Mouse (Mus musculus) lung, embryonic 15.5 days (tissue): ENCODE data around the gene Tmem135. TPM values are rescaled to one million over a fixed set of nuclear protein-coding genes. Genes with fewer than 3 reads are reported as not detected.

Experiments used
- ATAC-seq: fragments of 200-750 bp; cut with Nextera tagmentation; 2 replicates; pipeline ENCODE4 v1.8.0; 2017; ENCODE audit warnings: moderate number of reproducible peaks, borderline replicate concordance; ENCODE audit not compliant: low FRiP score, low TSS enrichment; ENCODE audit errors: extremely low read depth
- H3K27ac ChIP-seq: fragments of 300-500 bp; sonication (generic); 2 replicates; pipeline ENCODE4 v1.5.1; 2015; ENCODE audit warnings: moderate library complexity, mild to moderate bottlenecking, inconsistent platforms
- H3K27me3 ChIP-seq: fragments of 300-500 bp; sonication (generic); 2 replicates; pipeline ENCODE4 v1.6.1; 2015; ENCODE audit warnings: inconsistent platforms
- H3K36me3 ChIP-seq: fragments of 300-500 bp; sonication (generic); 2 replicates; pipeline ENCODE4 v1.6.1; 2015; ENCODE audit warnings: inconsistent platforms
- H3K4me1 ChIP-seq: fragments of 300-500 bp; sonication (generic); 2 replicates; pipeline ENCODE4 v1.6.1; 2015; ENCODE audit warnings: inconsistent platforms
- H3K4me2 ChIP-seq: fragments of 300-500 bp; sonication (generic); 2 replicates; pipeline ENCODE4 v1.6.1; 2015; ENCODE audit warnings: inconsistent platforms, mild to moderate bottlenecking, moderate library complexity
- H3K4me3 ChIP-seq: fragments of 300-500 bp; sonication (generic); 2 replicates; pipeline ENCODE4 v1.5.1; 2015; ENCODE audit warnings: mild to moderate bottlenecking, inconsistent platforms
- H3K9ac ChIP-seq: fragments of 300-500 bp; sonication (generic); 2 replicates; pipeline ENCODE4 v1.6.1; 2015; ENCODE audit warnings: inconsistent platforms
- H3K9me3 ChIP-seq: fragments of 300-500 bp; sonication (generic); 2 replicates; pipeline ENCODE4 v1.6.1; 2016; ENCODE audit warnings: inconsistent platforms
- WGBS: fragments of 180-500 bp; shearing (Covaris S2); methylation state at CpG from one replicate; pipeline ENCODE4 v1.1.7; 2015; 5-methylcytosine and 5-hydroxymethylcytosine counted together
- polyA plus RNA-seq: library from polyadenylated mRNA; unstranded; fragments of >200 nt; fragmentation: Nextera tagmentation; extraction: Ambion mirVana; gene quantifications from 2 replicates; pipeline ENCODE4 v1.2.1, GENCODE M21; 2015

The Tmem135 gene
- polyA plus RNA-seq, 1 experiment from 2014 or later = 23.2 TPM

DNA sequence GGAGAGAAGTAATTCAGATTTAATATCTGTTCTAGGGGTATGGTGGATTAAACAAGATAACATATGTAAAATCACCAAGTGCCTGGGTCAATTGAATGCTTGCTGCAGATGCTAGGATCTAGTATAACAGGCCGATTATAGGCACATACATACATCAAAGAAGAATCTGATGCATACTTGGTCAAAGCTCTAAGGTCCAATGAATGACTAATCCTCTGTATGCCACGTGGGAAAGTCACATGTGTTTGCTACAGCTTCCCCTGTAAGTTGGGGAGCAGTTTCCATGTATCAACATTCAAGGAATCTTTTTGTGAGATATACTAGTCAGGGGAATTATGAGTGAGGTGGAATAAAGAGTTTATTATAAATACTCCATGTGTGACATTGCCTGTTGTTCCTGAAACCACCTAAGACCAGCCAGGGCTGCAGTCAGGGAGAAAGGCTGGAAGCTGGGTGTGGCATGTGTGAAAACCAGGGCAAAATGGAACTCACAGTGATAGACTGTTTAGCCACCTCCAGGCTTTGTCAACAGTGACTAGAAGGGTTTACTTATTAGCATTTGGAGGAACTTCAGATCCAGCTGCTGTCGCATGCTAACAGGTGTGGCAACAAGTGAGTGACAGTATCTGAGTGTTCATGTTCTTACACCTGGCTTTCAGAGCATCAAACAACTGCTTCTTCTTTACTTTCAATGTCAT lies 6.0 kb downstream of the Tmem135 start:
- WGBS = 69% methylated on average over 3 of the region's 3 CpGs
- no peaks in the 10 kb centered on the region for H3K36me3 ChIP-seq
- no peak overlapping the region for H3K27ac ChIP-seq
- H3K27me3 ChIP-seq = peaks cover 6% of the 10 kb centered on the region; the same call in 1 of the 2 replicates
- peaks cover 1% of the 10 kb centered on the region; the same call in 1 of the 2 replicates for H3K4me1 ChIP-seq
- no peak for ATAC-seq
- H3K4me2 ChIP-seq = no peak overlapping the region
- no peak overlapping the region for H3K9ac ChIP-seq
- no peak overlapping the region for H3K4me3 ChIP-seq
- no peaks in the 10 kb centered on the region for H3K9me3 ChIP-seq

DNA sequence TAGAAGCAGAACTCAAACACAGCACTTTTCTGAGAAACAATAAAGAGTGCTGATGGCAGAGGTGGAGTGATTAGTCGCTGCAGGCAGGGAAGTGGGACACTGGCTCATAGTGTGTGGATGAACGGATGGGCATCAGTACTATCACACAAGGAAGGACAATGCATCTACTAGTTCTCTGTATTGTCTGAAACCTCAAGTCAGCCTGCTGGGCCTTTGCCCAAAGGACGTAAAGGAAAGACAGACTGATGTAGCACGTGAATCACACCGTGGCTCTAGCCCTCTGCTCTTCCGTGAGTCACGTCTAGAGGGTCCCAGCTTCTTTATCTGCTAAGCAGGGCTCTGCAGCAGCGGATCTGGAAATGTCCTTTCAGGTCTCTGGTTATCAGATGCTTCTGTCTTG lies 7.6 kb downstream of the Tmem135 start:
- Histone ChIP-seq H3K4me1 (no peaks in the 10 kb centered on the region), H3K27ac (no peak overlapping the region), H3K4me3 (no peak overlapping the region), H3K9me3 (no peaks in the 10 kb centered on the region), H3K36me3 (no peaks in the 10 kb centered on the region), H3K27me3 (no peaks in the 10 kb centered on the region; the same call in 1 of the 2 replicates), H3K4me2 (no peak overlapping the region), H3K9ac (no peak overlapping the region)
- no peak for ATAC-seq
- 63% methylated on average over 8 of the region's 8 CpGs for WGBS

DNA sequence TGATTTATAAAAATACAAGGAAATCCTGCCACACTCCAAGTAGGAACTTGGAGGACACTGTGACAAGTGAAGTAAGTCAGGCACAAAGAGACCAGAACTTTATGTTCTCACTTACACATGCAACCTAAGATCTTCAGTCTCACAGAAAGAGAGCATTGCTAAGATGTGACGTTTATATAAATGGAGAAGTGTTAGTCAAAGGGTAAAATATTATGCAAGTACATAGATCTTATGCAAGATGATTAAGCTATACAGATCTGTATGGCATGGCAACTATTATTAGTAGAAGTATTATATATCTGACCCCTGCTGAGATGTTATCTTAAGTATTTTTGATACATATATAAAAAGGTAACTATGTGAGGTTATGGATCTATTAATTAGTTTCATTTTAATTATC lies 8.6 kb downstream of the Tmem135 start:
- no peak for ATAC-seq
- H3K27ac ChIP-seq = no peak overlapping the region

DNA sequence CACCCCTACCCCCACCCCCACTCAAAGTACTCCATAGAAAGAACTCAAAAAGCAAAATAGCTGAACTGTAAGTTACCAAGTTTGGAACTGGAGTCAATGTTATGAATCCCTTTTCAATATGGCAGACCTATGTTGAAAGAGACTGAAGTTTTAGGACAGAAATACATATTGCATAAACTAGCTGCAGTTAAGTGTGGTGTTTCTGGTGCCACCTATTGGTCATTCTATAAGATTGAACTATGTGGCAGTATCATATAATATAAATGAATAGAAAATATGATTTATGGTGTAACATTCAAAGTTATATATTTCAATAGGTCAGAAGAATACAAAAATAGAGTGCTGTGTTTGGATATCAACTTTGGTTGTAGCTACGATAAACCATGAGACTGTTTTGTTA lies 11.2 kb downstream of the Tmem135 start:
- 93% methylated on average over 1 of the region's 1 CpGs for WGBS
- no peak for ATAC-seq
- no peaks in the 10 kb centered on the region for H3K36me3 ChIP-seq
- H3K27me3 ChIP-seq = no peaks in the 10 kb centered on the region
- 0 out of 2 replicates have a peak, but pooled peaks cover 3% of the 10 kb centered on the region for H3K4me1 ChIP-seq
- H3K4me3 ChIP-seq = no peak overlapping the region
- H3K9ac ChIP-seq = no peak overlapping the region
- H3K9me3 ChIP-seq = no peaks in the 10 kb centered on the region
- H3K27ac ChIP-seq = no peak overlapping the region
- no peak overlapping the region for H3K4me2 ChIP-seq

More for the DNA sequence above, 8.6 kb downstream of the Tmem135 start:
- Histone ChIP-seq H3K4me3 (no peak overlapping the region), H3K4me1 (no peaks in the 10 kb centered on the region), H3K9ac (no peak overlapping the region), H3K9me3 (no peaks in the 10 kb centered on the region), H3K36me3 (no peaks in the 10 kb centered on the region), H3K27me3 (no peaks in the 10 kb centered on the region), H3K4me2 (no peak overlapping the region)
- 81% methylated on average over 1 of the region's 1 CpGs for WGBS

DNA sequence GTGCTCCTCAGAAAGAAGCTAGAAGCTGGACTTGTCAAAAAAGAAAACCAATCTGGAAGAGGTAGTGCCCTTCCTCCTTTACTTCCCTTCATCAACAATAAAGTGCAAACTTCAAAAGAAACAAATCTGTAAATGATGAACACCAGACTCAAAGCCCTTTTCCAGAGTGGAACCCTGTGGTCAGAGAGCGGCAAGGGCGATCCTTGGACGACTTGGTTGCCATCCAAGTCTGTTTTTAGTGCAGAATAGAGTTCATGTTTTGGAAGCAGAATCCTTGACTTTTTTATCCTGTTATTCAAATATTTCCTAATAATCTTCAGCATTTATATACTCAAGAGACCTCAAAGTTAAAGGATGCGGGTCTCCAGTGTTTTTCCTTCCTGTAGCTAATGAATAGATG lies 11.6 kb downstream of the Tmem135 start:
- H3K4me3 ChIP-seq = no peak overlapping the region
- WGBS = 68% methylated on average over 4 of the region's 4 CpGs
- no peak overlapping the region for H3K9ac ChIP-seq
- H3K27ac ChIP-seq = no peak overlapping the region
- H3K4me2 ChIP-seq = no peak overlapping the region
- no peak for ATAC-seq
- H3K27me3 ChIP-seq = no peaks in the 10 kb centered on the region
- H3K4me1 ChIP-seq = 0 out of 2 replicates have a peak, but pooled peaks cover 3% of the 10 kb centered on the region
- H3K9me3 ChIP-seq = no peaks in the 10 kb centered on the region
- H3K36me3 ChIP-seq = no peaks in the 10 kb centered on the region

DNA sequence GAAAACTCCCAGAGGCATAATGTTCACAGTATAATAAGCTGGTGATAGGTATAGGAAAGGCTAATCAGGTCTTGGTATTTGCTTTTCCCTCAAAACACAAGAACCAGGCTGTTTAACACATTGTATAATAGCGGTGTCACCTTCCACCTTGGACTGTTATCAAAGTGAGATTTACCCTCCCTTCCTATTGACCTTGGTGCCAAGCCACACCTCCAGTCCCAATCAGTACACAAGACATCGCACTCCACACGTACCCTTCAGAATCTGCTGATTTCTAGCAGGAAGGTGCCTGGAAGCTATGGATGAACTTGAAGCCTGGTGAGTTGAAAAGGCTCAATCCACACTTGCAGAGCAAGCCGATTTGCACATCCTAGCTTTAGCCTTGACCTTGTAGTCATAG lies 12.2 kb downstream of the Tmem135 start:
- Histone ChIP-seq H3K27ac (no peak overlapping the region), H3K4me2 (no peak overlapping the region), H3K9me3 (no peaks in the 10 kb centered on the region), H3K4me1 (0 out of 2 replicates have a peak, but pooled peaks cover 3% of the 10 kb centered on the region), H3K27me3 (no peaks in the 10 kb centered on the region), H3K36me3 (no peaks in the 10 kb centered on the region), H3K9ac (no peak overlapping the region), H3K4me3 (no peak overlapping the region)
- ATAC-seq = no peak
- 54% methylated on average over 4 of the region's 4 CpGs for WGBS

DNA sequence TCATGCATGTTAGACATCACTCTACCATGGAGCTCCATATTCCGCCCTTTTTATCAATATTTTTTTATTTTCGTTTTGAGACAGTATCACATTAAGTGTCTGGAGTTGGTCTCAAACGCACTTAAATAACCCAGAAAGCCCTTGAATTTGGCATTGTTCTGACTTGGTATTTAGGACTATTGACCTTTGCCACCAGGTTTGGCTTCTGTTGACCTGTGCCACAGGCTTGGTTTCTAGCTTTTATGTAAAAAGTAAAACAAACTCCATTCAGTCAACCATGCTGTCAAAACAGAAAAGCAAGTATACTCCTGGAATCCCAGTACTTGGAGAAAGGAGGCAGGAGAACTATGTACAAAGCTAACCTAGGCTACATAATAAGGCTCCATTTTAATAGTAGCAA lies 12.7 kb downstream of the Tmem135 start:
- Histone ChIP-seq H3K4me1 (0 out of 2 replicates have a peak, but pooled peaks cover 9% of the 10 kb centered on the region), H3K4me3 (no peak overlapping the region), H3K36me3 (no peaks in the 10 kb centered on the region), H3K27ac (no peak overlapping the region), H3K4me2 (no peak overlapping the region), H3K27me3 (no peaks in the 10 kb centered on the region), H3K9me3 (no peaks in the 10 kb centered on the region), H3K9ac (no peak overlapping the region)
- no peak for ATAC-seq
- 83% methylated on average over 3 of the region's 3 CpGs for WGBS

DNA sequence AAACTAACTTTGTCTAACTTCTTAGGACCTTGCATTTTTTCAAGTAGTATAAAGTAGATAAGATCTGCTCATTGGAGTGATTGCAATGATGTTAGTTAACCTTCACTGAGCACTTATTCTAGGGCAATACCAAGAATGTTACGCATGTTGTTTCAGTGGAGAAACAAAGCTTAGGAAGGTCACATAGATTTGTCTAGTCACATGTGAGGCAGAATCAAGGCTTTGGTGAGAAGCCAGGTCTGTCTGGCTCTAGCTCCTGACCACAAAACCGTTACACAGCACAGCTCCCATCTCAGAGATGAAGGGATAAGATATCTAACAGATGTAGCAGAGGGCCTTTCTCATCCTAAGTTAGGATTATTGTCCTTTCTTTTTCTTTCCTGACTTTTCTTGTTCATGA lies 13.4 kb downstream of the Tmem135 start:
- Histone ChIP-seq H3K4me1 (peaks cover 10% of the 10 kb centered on the region; the same call in 1 of the 2 replicates), H3K9ac (no peak overlapping the region), H3K36me3 (no peaks in the 10 kb centered on the region), H3K4me3 (no peak overlapping the region), H3K9me3 (no peaks in the 10 kb centered on the region), H3K4me2 (no peak overlapping the region), H3K27ac (no peak overlapping the region), H3K27me3 (no peaks in the 10 kb centered on the region)
- WGBS = 47% methylated on average over 2 of the region's 2 CpGs
- ATAC-seq = no peak

DNA sequence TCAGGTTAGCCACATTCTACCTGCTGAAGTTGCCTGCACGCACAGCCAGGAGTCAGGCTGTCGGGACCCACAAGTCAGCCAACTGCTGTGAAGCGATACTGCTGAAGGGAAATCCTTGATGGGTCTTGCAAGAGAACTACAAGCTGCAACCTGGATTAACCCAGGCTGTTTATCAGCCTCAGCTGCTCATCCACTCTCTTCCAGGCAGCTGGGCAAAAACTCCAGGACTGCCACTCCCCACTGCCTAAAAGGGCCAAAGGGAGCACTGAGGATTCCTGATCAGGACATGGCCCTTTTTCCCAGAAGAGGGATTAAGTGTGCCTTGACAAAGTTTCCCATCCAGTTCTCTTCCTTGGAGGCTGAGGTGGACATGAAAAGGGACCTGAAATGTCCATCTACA lies 15.0 kb downstream of the Tmem135 start:
- no peak for ATAC-seq
- Histone ChIP-seq H3K9me3 (no peaks in the 10 kb centered on the region), H3K4me2 (no peak overlapping the region), H3K36me3 (no peaks in the 10 kb centered on the region), H3K4me3 (no peak overlapping the region), H3K9ac (no peak overlapping the region), H3K27ac (no peak overlapping the region), H3K4me1 (peaks cover 10% of the 10 kb centered on the region; the same call in 1 of the 2 replicates), H3K27me3 (no peaks in the 10 kb centered on the region)
- WGBS = 61% methylated on average over 3 of the region's 3 CpGs

DNA sequence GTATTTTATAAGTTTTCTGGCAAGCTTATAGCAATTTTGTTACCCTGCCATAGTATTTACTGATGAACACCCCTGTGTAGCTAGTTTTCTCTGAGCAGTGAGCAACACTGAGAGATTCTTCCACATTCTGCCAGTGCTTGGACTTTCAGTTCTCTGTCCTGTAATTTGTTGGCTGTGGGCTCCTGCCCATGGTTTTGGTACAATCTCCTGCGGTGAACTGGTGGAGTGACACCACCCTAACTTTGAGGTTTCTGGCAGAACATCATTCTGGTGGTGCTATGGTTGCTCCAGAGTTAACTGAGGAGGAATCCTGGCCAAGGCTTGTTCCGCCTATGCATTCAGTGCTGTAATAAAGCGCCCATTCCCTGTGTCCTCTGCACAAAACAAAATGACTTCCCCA lies 21.1 kb downstream of the Tmem135 start:
- Histone ChIP-seq H3K27ac (no peak overlapping the region), H3K9ac (no peak overlapping the region), H3K36me3 (no peaks in the 10 kb centered on the region), H3K4me3 (no peak overlapping the region), H3K9me3 (no peaks in the 10 kb centered on the region), H3K4me2 (no peak overlapping the region), H3K27me3 (no peaks in the 10 kb centered on the region), H3K4me1 (peaks cover 14% of the 10 kb centered on the region)
- 91% methylated on average over 3 of the region's 3 CpGs for WGBS
- no peak for ATAC-seq

DNA sequence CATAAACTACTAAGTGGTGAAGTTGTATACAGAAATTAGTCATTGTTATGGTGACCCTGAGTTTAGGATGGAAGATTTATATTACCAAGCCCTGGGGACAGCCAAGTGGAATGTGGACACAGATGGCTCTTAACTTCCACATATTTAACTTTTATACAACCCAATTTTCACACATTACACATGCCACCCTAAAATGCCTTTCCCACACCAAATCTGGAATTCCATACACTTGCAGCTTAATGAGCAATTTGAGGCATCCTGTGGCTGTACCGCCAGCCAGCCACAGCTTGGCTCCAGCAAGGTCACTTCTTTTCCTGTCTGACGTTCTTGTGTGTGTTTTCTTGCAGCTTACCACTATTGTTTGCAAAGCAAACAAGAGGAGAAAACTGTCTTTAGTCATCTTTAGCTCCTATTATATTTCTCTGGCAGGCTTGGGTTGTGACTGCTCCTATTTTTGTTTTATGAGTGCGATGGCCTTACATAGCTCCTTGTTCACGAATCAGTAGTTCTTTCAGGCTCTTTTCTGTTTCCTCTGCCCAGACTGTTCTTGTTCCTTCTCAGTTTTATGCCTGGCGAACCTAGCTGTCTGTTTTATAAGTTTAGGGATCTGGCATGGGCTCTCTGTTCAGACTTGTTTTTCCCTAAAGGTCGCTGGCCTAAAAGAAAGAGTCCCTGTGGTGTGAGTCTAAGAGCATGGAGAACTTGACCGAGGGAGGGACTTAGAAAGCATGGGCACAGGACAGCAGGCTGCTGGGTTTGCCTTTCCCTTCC lies 22.9 kb downstream of the Tmem135 start:
- Histone ChIP-seq H3K9ac (no peak overlapping the region), H3K4me2 (no peak overlapping the region), H3K27ac (peak overlapping the region; percentile 13; the same call in 1 of the 2 replicates), H3K4me1 (peaks cover 6% of the 10 kb centered on the region), H3K36me3 (no peaks in the 10 kb centered on the region), H3K27me3 (no peaks in the 10 kb centered on the region), H3K4me3 (no peak overlapping the region), H3K9me3 (no peaks in the 10 kb centered on the region)
- ATAC-seq = no peak
- 42% methylated on average over 7 of the region's 7 CpGs for WGBS

DNA sequence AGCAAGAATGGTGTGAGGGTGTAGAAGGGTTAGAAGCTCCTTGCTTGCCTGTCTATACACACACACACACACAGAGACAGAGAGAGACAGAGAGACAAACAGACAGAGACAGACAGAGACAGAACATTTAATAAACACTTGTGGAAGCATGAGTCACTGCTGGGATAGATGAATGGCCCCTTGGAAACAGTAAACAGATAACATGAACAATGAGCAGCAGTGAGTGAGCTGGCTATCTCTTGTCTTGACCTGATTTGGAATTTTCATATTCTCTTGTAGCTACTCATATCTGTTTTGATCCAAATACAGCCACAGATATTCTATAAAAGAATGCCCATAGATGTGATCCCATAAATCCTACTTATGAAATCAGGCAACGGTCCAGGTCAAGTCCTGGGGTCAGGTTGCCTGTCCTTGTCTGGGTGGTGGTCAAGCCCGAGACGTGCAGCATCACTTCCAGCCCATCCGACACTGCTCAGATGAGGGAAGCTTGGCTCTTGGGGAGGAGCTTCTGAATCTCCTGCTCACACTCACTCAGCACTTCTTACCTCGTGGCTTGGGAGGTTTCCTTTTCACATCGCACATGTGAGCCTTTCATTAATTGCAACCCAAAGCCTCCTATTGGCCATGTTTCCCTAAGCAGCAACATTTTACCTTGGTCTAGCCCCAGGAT lies 32.3 kb downstream of the Tmem135 start:
- H3K4me1 ChIP-seq = peaks cover 9% of the 10 kb centered on the region
- no peak for ATAC-seq
- 42% methylated on average over 6 of the region's 6 CpGs for WGBS
- H3K36me3 ChIP-seq = no peaks in the 10 kb centered on the region
- no peaks in the 10 kb centered on the region for H3K9me3 ChIP-seq
- H3K4me3 ChIP-seq = no peak overlapping the region
- no peak overlapping the region for H3K9ac ChIP-seq
- no peaks in the 10 kb centered on the region for H3K27me3 ChIP-seq
- no peak overlapping the region for H3K4me2 ChIP-seq
- H3K27ac ChIP-seq = no peak overlapping the region
